Mouse (Mus musculus) heart, postnatal 25 days (tissue): ENCODE results near the gene Usp47. TPM values are rescaled to one million over a fixed set of nuclear protein-coding genes. Genes with fewer than 3 reads are reported as not detected.
"Not testable (repeated sequence)": the region's sequence is repeated elsewhere in the genome, so short reads cannot be mapped to it uniquely, and the experiment has no call there.

Experiments
- DNase-seq: peaks from one replicate; pipeline ENCODE4 v3.0.0; 2022; ENCODE audit warnings: low spot score
- intact Hi-C: fragments of 180-260 bp; cut with DNase I; formaldehyde crosslinking; loops from one replicate; pipeline ENCODE4 v1.15.1; 2025
- total RNA-seq, 2 experiments: library from RNA; stranded (reverse); gene quantifications; 2 replicates each; pipeline ENCODE4 v1.2.3; 2021

The Usp47 gene
- total RNA-seq, 2 experiments from 2014 or later, result 74.6 to 78.0 TPM

DNA sequence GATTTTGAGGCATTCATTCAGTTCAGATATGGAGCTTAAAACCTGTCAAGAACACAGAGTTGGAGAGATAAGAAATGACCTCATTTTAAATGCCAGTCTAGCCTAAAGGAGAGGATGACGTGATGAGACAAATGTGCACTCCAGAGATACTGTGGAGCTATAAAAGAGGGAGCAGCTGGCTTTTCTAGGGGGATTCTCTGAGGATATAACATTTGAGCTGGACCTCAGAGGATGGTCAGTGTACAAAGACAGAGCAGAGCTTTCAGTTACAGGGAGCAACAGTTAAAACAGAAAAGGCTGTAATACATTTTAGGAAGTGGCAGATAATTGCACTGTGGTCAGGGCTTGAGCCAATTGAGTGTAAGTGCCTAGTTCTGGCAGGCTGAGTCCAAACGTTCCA is 12.5 kb downstream of the Usp47 start:
- no peak for DNase-seq
- intact Hi-C loops, result no loop called here

DNA sequence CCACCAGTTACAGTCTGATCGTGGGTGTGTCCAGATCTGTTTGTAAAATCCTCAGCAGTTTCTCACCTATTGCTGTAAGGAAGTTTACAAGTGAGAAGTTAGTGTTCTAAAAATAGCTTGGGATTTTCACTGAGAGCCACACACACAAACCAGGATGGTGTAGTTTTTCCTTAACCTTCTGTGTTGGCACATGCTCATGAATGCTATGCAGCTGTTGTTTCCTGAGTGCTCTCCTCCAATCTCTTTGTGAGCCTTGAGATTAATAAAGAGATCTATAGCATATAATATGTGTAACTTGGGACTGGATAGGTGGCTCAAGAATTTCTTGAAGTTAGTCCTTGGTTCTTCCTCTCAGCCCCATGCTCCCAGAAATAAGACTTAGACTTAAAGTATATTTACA is 13.3 kb downstream of the Usp47 start:
- intact Hi-C loops, result no loop called here
- no peak for DNase-seq

DNA sequence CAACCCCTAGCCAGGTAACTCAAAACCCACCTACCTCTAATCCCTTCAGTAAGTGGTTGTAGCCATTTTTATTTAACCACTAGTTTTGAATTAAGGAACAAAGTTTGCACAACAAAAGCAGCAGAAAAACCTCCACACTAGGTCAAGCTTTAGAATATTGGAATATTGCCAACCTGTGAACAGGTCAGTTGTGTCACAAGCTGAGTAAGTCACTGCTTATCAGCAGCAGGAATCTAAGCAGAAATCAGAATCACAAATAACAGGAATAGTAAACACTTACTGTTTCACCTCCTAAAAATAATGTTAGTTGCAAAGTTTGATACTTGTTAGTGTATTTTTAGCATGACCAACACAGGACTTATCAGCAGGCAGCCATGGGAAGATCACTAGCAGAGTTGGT is 17.0 kb downstream of the Usp47 start:
- DNase-seq, result no peak
- intact Hi-C loops, result no loop called here

DNA sequence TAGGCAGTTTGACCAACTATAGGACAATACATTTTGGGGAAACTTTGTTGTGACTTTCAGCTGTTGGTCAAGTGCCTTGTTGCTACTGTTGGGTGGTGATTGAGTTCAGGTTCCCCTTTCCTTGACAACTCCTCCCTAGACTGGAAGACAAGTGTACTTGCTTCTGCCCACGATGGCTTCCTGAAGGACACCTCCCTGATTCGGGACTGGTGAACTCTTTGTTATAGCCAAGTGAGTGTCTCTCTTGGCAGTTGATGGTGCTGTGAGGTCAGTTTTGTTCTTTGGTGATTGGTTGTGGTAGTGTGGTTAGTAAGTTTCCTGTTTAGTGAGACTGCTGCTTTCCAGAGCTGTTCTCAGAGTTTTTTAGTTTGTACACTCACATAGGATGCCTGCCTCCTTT is 19.5 kb downstream of the Usp47 start:
- intact Hi-C loops, result no loop called here
- no peak for DNase-seq

DNA sequence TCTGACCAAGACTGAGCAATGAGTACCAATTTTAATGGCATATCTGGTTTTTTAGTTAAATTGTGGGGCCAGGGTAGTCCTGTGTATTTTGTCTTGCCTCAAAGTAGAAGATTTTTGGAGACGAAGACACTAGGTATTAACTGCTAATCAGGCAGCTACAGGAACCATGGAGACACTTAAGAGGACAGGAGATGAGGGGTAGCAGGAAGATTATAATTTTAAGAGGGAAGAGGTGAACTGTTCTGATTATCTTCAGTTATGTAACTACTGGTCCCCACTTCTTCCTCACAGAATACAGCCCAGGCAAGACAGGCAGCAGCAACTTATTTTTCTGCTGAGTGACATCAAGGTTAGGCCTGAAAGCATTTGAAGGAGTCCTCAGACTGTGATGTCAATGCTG is 21.9 kb downstream of the Usp47 start:
- intact Hi-C loops, result no loop called here
- no peak for DNase-seq

- intact Hi-C loops, result no loop called here
- no peak for DNase-seq
Observed at GRCm38 (mm10) chr7:112045794-112046388, 22.6 kb downstream of the Usp47 start.

- intact Hi-C loops, result no loop called here
- DNase-seq, result no peak
Observed at GRCm38 (mm10) chr7:112048643-112049042, 25.3 kb downstream of the Usp47 start.

DNA sequence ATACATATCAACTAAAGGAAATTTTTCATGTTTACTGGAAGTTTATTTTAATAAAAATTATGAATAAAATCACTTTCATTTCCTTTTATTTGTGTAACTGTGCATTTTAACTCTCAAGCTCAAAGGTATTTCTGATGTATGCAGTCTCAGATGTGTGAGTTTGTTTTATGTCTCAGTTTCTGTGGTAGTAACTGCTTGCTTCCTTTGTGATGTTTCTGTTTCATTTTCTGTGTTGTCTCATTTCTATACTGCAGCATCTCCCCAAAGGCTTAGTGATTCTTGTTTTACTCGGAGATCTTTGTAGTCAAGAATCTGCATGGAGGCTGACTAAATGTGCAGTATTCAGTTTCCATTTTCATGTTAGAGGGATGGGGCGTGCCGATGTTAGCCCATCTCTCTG is 30.4 kb downstream of the Usp47 start:
- intact Hi-C loops, result no loop called here
- no peak for DNase-seq

- intact Hi-C loops, result no loop called here
- no peak for DNase-seq
Observed at GRCm38 (mm10) chr7:112055901-112056625, 32.8 kb downstream of the Usp47 start.

- intact Hi-C loops, result no loop called here
- no peak for DNase-seq
Observed at GRCm38 (mm10) chr7:112074868-112075267, 51.6 kb downstream of the Usp47 start.

DNA sequence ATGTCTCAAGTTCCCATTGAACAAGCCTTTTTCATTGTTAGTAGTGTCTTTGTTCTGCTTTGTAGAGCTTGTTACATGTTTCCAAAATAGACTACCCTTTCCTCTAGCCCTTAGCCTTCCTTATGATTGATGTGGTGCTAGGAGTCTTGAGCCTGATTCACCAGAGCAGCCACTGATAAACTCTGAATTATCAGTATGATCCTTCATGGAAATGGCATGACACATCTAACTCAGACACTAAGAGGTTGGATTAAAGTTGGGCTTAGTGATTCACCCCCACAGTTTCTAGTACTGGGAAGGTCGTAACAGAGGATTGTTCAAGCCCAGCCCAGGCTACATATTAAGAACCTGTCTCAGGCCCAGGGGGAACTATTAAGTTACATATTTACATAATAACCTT is 59.3 kb downstream of the Usp47 start:
- no peak for DNase-seq
- intact Hi-C loops, result no loop called here

DNA sequence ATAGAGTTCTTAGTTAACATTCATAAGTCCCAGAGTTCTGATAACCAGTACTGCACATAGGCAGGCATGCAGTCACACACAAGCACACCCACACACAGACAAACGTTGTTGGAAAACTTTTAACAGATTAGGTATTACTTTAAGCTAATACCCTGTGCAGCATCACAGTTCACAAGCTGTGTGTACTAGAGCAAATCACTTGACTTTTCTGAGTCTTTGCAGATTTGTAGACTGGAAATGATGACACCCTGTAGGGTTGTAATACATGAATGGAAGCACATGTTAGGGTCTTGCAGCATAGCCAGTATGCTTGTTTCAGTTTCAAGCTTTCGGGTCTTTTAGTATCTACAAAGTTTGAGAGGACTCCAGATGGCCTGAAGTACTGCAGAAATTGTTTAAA is 60.9 kb downstream of the Usp47 start:
- intact Hi-C loops, result loop anchor here (2.0 kb wide), 1 partner anchor 285 kb away; no protein-coding TSS in a partner anchor
- DNase-seq, result no peak

GRCm38 (mm10) chr7:112085062-112085461 is 61.8 kb downstream of the Usp47 start:
- peak; percentile 36 for DNase-seq
- intact Hi-C loops, result loop anchor here (1.0 to 2.0 kb wide), 2 partner anchors 95 to 284 kb away; no protein-coding TSS in a partner anchor

DNA sequence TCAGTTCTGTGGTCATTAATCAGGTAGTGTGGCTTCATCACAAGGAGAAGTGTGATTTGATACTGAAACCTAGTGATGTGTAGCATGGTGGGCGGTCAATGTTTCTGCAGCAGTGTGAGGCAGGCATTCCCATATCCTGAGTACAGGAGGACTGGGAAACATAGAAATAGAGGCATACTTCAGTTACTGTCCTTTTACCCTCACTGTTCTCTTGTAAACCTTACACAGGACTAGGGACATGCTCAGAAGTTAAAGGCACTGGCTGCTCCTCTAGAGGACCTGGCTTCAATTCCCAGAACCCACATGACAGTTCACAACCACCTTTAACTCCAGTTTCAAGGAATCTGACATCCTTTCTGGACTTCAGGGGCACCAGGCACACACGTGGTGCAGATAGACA is 62.9 kb downstream of the Usp47 start:
- intact Hi-C loops, result no loop called here
- DNase-seq, result no peak

DNA sequence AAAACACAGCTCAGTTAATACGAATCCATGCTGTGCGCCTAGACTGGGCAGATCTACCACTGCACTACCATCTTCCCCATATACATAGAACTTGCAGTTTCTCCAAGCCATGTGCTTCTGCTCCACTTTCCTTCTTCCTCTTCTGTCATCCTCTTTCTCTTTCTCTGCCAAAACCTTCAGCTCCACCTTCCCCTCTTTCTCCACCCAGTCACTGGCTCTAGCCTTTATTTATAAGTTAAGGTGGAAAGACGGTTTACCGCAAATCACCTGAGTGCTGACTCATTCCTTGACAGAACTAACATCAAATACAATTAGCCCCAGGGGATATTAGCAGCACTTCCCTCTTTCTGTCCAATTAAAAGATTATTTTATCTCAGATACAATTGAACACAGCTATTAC is 71.6 kb downstream of the Usp47 start:
- DNase-seq, intact Hi-C loops: not testable (repeated sequence)

GRCm38 (mm10) chr7:112100887-112101286 is 77.6 kb downstream of the Usp47 start:
- intact Hi-C loops, result no loop called here
- no peak for DNase-seq

GRCm38 (mm10) chr7:112102933-112103332 is 79.6 kb downstream of the Usp47 start:
- intact Hi-C loops, result no loop called here

DNA sequence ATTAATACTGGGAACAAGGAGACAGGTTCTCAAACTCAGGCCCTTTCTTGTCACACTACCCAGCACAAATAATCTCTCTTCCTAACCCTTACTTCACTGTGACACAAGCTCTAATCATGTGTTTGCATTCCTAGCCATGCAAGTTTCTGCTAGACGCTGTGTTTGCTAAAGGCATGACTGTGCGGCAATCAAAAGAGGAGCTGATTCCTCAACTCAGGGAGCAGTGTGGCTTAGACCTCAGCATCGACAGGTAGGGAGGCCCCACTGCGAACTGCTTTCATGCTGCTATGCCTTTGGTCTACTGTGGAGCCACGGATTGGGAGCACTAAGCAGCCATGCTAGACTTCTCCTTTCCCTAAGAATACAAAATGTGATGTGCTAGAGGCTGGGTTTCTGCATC is 80.5 kb downstream of the Usp47 start:
- no peak for DNase-seq
- intact Hi-C loops, result no loop called here

More at GRCm38 (mm10) chr7:112102933-112103332, 79.6 kb downstream of the Usp47 start:
- no peak for DNase-seq

DNA sequence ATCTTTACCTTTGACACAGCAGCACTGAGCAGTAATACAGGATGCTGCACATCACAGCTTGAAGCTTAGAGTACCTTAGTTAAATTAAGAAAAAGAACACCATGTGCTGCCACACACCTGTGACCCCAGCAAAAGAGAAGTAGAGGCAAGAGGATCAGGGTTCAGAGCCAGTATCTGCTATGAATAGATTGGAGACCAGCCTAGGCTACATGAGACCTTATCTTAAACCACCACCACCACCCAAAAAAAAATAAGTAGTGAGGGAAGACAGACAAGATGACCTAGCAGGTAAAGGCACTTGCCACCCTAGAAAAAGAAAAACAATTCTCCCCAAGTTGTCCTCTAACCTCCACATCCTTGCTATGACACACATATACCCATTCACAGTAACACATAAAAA is 85.5 kb downstream of the Usp47 start:
- intact Hi-C loops, result no loop called here
- DNase-seq, result no peak

DNA sequence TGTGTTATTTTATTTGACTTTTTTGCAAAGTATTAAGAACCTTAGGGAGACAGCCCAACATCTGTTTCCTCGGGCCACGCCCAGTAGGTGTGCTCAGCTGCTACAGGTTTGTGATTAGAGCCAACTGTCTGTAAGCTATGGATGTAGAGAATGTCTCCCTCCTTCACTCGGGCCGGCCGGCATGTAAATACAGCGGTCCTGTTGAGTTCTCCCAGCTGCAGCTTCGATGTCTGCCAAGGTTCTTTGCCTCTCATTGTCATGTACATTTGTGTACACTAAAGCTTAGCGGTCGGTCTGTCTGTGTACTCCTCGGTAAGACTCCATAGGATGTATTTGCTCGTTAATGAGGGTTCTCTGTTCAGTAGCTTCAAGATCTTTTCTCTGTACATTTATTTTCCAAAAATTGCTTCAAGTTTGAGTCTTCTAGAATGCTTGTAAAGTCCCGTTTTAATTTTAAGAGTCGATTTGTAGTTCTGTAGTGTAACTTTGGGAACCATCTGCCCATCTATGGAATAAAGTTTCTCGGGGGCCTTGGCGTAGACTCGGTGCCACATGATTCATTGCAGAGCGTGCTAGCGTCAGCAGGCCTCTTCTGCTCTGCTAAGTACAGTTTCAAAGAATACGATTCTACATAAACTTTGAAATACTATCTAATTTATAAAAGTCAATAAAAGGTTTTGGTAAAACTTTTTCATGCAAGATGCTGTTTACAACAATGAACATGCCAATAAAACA is 87.5 kb downstream of the Usp47 start:
- DNase-seq, result no peak
- intact Hi-C loops, result no loop called here

- intact Hi-C loops, result no loop called here
- DNase-seq, result no peak
Observed at GRCm38 (mm10) chr7:112117501-112117900, 94.2 kb downstream of the Usp47 start.
